Mouse (Mus musculus) erythroblast, embryonic 14.5 days (primary cell): Measurements from ENCODE around the gene Tenm2. TPM values are rescaled to one million over a fixed set of nuclear protein-coding genes. Genes with fewer than 3 reads are reported as not detected.

Experiments used
- H3K27me3 ChIP-seq: 2 replicates; pipeline ENCODE4 v1.6.1; 2012; ENCODE audit warnings: inconsistent platforms; ENCODE audit not compliant: control insufficient read depth
- H3K36me3 ChIP-seq: 2 replicates; pipeline ENCODE4 v1.6.1; 2012; ENCODE audit warnings: mild to moderate bottlenecking, inconsistent platforms; ENCODE audit not compliant: control insufficient read depth
- H3K4me1 ChIP-seq: 2 replicates; pipeline ENCODE4 v1.6.1; 2012; ENCODE audit warnings: inconsistent platforms; ENCODE audit not compliant: control insufficient read depth
- H3K4me3 ChIP-seq: replicated peaks from 2 replicates; pipeline ENCODE3; 2012; ENCODE audit warnings: moderate library complexity, mild to moderate bottlenecking, inconsistent platforms
- H3K9me3 ChIP-seq: 2 replicates; pipeline ENCODE4 v1.6.1; 2012; ENCODE audit warnings: low read length, inconsistent platforms, mixed read lengths; ENCODE audit not compliant: control insufficient read depth
- GATA1 ChIP-seq: IDR thresholded peaks from 2 replicates; pipeline ENCODE4 v1.6.1; 2012; ENCODE audit warnings: low read length, inconsistent platforms, mixed read lengths
- TAL1 ChIP-seq: IDR thresholded peaks from 3 replicates; pipeline ENCODE4 v1.6.1; 2012; ENCODE audit warnings: low read length, inconsistent platforms, mixed read lengths
- polyA plus RNA-seq: library from polyadenylated mRNA; stranded (reverse); fragments of >175 nt; gene quantifications from 2 replicates; pipeline ENCODE4 v1.2.3, GENCODE M21; 2012

Tenm2 gene
- polyA plus RNA-seq, 1 experiment = under 0.01 TPM

- TF ChIP-seq GATA1 = no peak
- TF ChIP-seq TAL1 = no peak
- H3K4me1 ChIP-seq = no peaks in the 10 kb centered on the region
- no peaks in the 10 kb centered on the region for H3K36me3 ChIP-seq
- H3K27me3 ChIP-seq = no peaks in the 10 kb centered on the region
- no peaks in the 10 kb centered on the region for H3K9me3 ChIP-seq
- no peak overlapping the region for H3K4me3 ChIP-seq
Measured at GRCm38 (mm10) chr11:37222056-37222455, 13.7 kb downstream of the Tenm2 start.

GRCm38 (mm10) chr11:37220921-37221320, 14.8 kb downstream of the Tenm2 start:
- no peak overlapping the region for H3K4me3 ChIP-seq
- H3K4me1 ChIP-seq = no peaks in the 10 kb centered on the region
- H3K36me3 ChIP-seq = no peaks in the 10 kb centered on the region
- H3K27me3 ChIP-seq = no peaks in the 10 kb centered on the region
- H3K9me3 ChIP-seq = no peaks in the 10 kb centered on the region
- TF ChIP-seq GATA1 (no peak), TAL1 (no peak)

GRCm38 (mm10) chr11:37186132-37186531, 49.6 kb downstream of the Tenm2 start:
- no peaks in the 10 kb centered on the region for H3K4me1 ChIP-seq
- no peak overlapping the region for H3K4me3 ChIP-seq
- no peak for TF ChIP-seq GATA1
- no peaks in the 10 kb centered on the region for H3K27me3 ChIP-seq
- H3K9me3 ChIP-seq = no peaks in the 10 kb centered on the region
- H3K36me3 ChIP-seq = no peaks in the 10 kb centered on the region

- TF ChIP-seq TAL1 (no peak), GATA1 (no peak)
- Histone ChIP-seq H3K4me1 (no peaks in the 10 kb centered on the region), H3K9me3 (no peaks in the 10 kb centered on the region), H3K36me3 (no peaks in the 10 kb centered on the region), H3K27me3 (no peaks in the 10 kb centered on the region), H3K4me3 (no peak overlapping the region)
Measured at GRCm38 (mm10) chr11:37177426-37177825, 58.3 kb downstream of the Tenm2 start.

GRCm38 (mm10) chr11:37153933-37154880, 81.6 kb downstream of the Tenm2 start:
- Histone ChIP-seq H3K4me3 (no peak overlapping the region), H3K27me3 (no peaks in the 10 kb centered on the region), H3K9me3 (no peaks in the 10 kb centered on the region), H3K4me1 (no peaks in the 10 kb centered on the region), H3K36me3 (no peaks in the 10 kb centered on the region)
- TF ChIP-seq GATA1 = no peak
- no peak for TF ChIP-seq TAL1

GRCm38 (mm10) chr11:37153382-37153781, 82.4 kb downstream of the Tenm2 start:
- no peak overlapping the region for H3K4me3 ChIP-seq
- no peaks in the 10 kb centered on the region for H3K4me1 ChIP-seq
- H3K9me3 ChIP-seq = no peaks in the 10 kb centered on the region
- TF ChIP-seq GATA1 (no peak), TAL1 (no peak)
- no peaks in the 10 kb centered on the region for H3K27me3 ChIP-seq
- H3K36me3 ChIP-seq = no peaks in the 10 kb centered on the region

GRCm38 (mm10) chr11:37150011-37150410, 85.8 kb downstream of the Tenm2 start:
- H3K27me3 ChIP-seq = no peaks in the 10 kb centered on the region
- H3K4me1 ChIP-seq = no peaks in the 10 kb centered on the region
- H3K36me3 ChIP-seq = no peaks in the 10 kb centered on the region
- H3K9me3 ChIP-seq = no peaks in the 10 kb centered on the region
- H3K4me3 ChIP-seq = no peak overlapping the region
- no peak for TF ChIP-seq GATA1
- no peak for TF ChIP-seq TAL1

- H3K27me3 ChIP-seq = no peaks in the 10 kb centered on the region
- TF ChIP-seq TAL1 = no peak
- no peak for TF ChIP-seq GATA1
Measured at GRCm38 (mm10) chr11:37143996-37144395, 91.8 kb downstream of the Tenm2 start.

GRCm38 (mm10) chr11:37143478-37143877, 92.3 kb downstream of the Tenm2 start:
- no peak overlapping the region for H3K4me3 ChIP-seq
- TF ChIP-seq GATA1 (no peak), TAL1 (no peak)
- H3K4me1 ChIP-seq = no peaks in the 10 kb centered on the region
- H3K36me3 ChIP-seq = no peaks in the 10 kb centered on the region
- no peaks in the 10 kb centered on the region for H3K9me3 ChIP-seq
- no peaks in the 10 kb centered on the region for H3K27me3 ChIP-seq

More at GRCm38 (mm10) chr11:37143996-37144395, 91.8 kb downstream of the Tenm2 start:
- H3K9me3 ChIP-seq = no peaks in the 10 kb centered on the region
- H3K4me1 ChIP-seq = no peaks in the 10 kb centered on the region
- H3K36me3 ChIP-seq = no peaks in the 10 kb centered on the region
- H3K4me3 ChIP-seq = no peak overlapping the region

GRCm38 (mm10) chr11:37128893-37129292, 106.9 kb downstream of the Tenm2 start:
- no peaks in the 10 kb centered on the region for H3K36me3 ChIP-seq
- no peak overlapping the region for H3K4me3 ChIP-seq
- no peaks in the 10 kb centered on the region for H3K27me3 ChIP-seq
- H3K9me3 ChIP-seq = no peaks in the 10 kb centered on the region
- no peaks in the 10 kb centered on the region for H3K4me1 ChIP-seq
- no peak for TF ChIP-seq TAL1
- no peak for TF ChIP-seq GATA1
